Mouse (Mus musculus) liver, adult 2 months (tissue): ENCODE measurements around the gene 6330409D20Rik.

Source experiments
- CTCF ChIP-seq: fragments of 200-500 bp; IDR thresholded peaks from 2 replicates; pipeline ENCODE4 v1.5.1; 2011; ENCODE audit warnings: low read depth, low read length, control low read depth
- POLR2A ChIP-seq: fragments of 200-500 bp; IDR thresholded peaks from 2 replicates; pipeline ENCODE4 v1.6.1; 2011; ENCODE audit warnings: low read length, control low read depth; ENCODE audit not compliant: insufficient read depth; ENCODE audit errors: extremely low read depth

GRCm38 (mm10) chr2:32692496-32692895 lies 48.3 kb downstream of the 6330409D20Rik start:
- TF ChIP-seq CTCF = no peak
- no peak for TF ChIP-seq POLR2A
